Mouse (Mus musculus): Measurements from ENCODE around the gene Med29.

Med29 gene

DNA sequence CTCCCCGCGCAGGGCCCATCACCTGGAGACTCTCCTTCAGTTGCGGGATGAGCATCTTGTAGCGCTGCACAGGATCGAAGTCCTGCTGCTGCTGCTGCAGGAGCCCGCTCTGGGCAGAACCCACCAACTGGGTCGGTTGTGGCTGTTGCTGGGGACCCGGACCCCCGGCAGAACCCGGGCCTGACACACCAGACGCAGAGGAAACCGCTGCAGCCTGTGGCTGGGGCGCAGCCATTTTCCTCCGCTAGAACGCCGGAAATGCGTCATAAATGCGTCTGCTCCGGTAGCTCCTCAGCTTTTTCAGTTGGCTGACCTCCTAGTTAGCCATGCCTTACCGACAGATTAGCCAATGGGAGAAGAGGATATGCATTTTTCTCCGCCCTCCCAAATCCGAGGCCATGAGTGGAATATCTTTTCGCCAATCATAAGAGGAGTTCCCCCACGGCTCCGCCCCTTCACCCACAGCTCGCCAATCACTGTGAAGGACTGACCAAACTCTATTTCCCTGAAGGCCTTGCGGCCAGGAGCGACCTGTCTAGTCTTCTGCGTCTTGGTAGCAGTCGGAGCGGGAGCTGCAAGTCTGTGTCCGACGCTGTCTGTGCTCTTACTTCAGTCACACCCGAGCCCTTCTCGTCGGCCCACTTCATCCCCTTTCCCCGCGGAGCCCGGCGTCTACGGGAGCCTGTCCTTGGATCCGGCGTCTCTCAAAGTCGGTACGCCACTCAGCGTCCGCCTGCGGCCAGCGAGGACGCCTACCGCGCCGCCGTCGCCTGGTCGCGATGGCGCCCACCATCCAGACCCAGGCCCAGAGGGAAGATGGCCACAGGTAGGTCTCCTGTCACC is at the start of gene Med29, which contains the start of gene Paf1:
Gene Med29 (minus strand): TSS at position 280 of the 843 bp plus-strand sequence.
Gene Paf1 (plus strand): TSS at position 523 of the 843 bp plus-strand sequence.
- peak; percentile 96 to 98 for DNase-seq (ENCODE audit: low spot score in 2 of 2)

DNA sequence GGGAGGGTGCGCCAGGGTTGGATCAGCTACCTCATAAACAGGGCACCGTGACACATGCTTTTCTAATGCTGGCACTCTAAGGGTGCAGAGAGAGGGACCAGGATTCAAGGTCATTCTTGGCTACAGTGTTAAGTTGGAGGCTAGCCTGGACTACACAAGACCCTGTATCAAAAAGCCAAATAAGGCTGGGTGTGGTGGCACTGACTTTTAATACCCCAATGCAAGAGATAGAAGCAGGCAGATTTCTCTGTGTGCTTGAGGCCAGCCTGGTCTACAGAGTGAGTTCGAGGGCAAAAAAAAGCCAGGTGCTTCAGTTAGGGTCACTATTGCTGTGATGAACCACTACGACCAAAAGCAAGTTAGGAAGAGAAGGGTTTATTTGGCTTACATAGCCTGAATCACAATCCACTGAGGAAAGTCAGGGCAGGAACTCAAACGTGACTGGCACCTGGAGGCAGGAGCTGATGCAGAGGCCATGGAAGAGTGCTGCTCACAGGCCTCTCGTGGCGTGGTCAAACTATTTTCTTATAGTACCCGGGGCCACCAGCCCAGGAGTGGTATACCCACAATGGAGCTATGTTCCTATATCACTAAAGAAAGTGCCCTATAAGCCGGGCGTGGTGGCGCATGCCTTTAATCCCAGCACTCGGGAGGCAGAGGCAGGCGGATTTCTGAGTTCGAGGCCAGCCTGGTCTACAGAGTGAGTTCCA is 49.4 kb upstream of the Med29 start:
- DNase-seq (ENCODE audit: low spot score in 2 of 2) = no peak

DNA sequence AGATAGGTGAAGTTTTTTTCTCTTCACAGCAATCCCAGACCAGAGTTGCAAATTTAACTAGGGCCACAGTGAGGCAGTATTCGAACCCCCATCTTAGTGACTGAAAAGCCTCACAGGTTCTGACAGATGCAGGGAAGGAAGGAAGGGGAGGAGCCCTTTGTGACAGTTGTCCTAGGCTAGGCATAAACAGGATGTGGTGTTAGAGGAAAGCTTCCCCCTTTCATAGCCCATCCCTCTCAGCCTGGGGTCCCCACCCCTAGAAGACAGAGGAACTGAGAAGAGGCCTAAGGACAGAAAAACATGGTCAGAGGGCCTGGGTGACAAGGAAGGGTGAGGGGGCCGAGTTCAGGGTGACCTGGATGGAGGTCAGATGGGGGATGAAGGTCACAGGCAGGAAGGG is 48.2 kb upstream of the Med29 start:
- no peak for DNase-seq (ENCODE audit: low spot score in 2 of 2)

DNA sequence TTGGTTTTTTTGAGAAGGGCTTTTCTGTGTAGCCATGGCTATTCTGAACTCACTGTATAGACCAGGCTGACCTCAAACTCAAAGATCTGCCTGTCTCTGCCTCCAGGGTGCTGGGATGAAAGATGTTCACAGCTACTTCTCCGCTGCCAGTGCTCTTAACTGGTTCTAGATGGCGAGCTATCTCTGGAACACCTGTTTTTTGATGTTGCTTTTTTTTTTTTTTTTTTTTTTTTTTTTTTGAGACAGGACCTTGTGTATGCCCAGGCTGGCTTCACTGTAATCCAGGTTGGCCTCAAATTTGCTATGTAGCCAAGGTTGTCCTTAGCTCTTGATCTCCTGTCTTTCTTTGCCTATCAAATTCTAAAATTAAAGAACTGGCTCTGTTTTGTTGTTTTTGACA is 46.3 kb upstream of the Med29 start:
- DNase-seq (ENCODE audit: low spot score in 2 of 2) = no peak

DNA sequence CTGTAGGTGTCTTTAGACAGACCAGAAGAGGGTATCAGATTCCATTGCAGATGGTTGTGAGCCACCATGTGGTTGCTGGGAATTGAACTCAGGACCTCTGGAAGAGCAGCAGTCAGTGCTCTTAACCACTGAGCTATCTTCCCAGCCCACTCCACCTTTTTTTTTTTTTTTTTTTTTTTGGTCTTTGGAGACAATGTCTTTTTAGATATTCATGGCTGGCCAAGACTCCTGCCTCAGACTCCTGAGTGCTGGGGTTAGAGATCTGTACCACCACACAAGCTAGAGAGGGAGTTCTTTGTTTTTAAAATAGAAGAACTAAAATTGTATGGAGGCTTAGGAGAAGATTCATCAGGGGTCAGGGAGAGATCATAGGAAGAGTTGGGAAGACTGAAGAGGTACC is 45.5 kb upstream of the Med29 start:
- no peak for DNase-seq (ENCODE audit: low spot score in 2 of 2)

DNA sequence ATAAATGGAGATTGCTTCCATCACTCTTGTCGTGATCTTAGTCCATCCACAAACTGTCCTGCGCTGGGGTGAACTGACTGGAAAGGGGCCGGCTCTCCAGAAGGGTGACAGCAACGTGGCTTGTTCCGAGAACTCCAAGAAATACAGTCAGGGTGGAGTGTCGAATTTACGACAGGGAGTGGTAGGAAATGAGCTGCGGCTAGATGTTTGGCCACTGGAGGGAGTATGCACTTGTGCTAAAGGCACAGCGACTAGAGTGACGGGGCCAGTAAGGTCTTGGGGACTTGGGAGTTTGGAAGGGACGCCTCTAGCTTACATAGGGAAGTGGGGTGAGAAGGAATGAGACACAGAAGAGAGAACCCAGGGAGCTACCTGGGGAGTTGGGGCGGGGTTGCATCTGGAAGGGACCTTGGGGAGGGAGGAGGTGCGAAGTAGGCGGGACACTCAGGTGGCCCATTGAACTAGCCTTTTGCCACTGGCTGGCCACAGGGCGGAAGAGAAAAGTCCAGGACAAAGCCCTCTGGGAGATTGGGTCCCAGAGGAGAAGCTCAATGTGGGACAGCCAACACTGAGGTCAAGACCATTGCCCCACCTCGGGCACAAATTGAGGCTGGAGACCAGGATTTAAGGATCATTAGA is 44.5 kb upstream of the Med29 start, which contains the start of gene Gmfg:
Gene Gmfg (plus strand): TSS at position 516 of the 639 bp plus-strand sequence.
- peak; percentile 79 for DNase-seq (ENCODE audit: low spot score in 2 of 2)

DNA sequence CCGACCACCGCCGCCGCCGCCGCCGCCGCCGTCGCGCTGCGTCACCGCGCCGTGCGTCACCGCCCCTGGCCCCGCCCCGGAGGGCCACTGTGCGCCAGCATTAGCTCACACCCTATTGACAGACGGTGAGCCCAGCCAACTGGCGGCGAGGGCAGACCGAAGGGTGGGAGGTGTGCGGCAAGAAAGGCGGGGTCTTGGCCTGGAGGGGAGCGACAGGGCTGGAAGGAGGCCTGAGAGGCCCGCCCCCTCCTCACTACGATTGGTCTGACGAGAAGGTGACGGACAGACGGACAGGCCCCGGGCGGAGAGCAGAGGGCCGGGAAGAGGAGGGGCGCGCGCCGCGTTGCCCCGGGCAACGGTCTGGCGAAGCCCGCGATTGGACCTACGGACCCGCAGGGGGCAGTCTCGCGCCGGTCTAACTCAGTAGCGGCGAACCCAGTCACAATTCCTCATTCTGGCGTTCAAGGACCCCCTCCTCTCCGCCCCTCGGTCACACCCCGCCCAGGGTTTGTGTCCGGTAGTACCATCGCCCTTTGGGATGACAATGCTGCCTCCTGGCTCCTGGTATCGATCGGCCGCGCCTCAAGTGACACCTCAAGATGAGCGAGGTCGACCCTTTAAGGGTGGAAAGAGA is 43.9 kb upstream of the Med29 start:
- peak; percentile 99 to 100 for DNase-seq (ENCODE audit: low spot score in 2 of 2)

DNA sequence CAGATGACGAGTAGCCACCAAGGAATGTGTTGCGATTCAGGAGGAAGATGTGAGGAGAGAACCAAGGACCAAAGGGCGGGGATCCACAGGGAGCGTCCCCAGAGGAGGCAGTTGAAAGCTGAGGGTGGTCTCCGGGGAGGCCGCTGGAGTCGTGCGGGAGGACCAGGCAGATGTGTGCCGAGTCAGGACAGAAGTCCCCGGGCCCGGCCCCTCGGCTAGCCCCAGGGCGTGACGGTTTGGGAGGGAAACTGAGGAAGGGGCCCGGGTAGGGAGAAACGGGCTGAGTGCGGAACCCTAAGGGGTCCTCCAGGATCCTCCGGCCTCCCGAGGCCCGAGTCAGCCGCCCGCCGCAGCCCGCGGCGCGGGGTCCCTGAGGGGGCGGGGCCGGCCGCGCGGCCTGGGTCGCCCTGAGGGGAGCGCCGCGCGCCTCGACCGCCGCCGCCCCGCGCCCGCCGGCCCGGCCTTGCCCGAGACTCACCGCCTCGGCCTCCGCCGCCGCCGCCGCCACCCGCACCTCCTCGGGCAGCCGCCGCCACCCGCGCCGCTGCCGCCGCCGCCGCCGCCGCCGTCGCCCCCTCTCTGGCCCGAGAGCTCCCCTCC is 43.3 kb upstream of the Med29 start:
- DNase-seq (ENCODE audit: low spot score in 2 of 2) = no peak

DNA sequence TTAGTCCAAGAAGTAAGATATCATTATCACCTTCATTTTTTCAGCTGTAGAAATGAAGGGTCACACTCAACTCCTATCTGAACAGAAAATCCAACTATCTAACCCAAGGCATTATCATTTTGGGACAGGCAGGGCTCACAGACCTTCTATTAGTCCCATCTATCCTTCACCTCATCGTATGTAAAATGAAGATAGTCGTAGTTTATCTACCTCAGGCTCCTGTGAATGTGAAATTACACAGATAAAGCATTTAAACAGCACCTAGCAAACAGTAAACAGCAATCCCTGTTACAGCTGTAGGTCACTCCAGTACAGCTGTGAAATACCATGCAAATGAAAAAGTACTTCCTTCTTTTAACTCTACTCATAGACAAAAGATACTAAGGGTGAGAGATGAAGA is 39.7 kb upstream of the Med29 start:
- no peak for DNase-seq (ENCODE audit: low spot score in 2 of 2)

DNA sequence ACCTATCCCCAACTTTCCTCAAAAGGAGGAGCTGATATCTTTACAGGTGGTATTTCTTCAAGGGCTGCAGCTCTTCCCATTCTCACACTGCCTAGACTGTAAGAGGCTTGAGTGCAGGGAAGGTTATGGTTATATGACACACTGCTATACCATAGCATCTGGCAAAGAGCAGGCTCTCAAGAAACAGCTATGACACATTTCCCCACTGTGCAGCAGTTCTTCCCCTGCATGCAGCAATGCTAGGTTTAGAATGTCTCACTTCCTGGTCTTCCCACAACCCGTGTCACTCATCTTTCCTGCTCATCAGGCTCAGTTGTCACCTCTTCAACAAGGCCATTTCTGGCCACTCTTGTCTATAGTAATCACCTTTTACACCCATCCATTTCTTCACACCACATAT is 38.0 kb upstream of the Med29 start:
- DNase-seq (ENCODE audit: low spot score in 2 of 2) = no peak

DNA sequence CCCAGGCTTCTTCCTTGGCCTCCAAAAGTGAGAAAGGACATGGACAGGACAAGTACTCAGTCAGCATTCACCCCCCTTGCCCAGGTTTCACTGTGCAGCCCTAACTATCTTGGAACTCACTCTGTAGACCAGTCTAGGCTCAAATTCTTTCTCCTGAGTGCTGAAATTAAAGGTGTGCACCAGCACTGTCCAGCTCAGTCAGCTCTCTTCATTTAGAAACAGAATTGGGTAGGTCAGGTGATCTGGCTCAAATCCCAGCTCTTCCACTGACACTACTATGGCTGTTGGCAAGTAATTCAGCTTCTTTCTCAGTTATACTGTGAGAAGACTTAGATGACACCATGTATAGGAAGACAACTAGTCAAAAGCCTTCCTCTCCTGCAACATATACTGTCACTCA is 35.2 kb upstream of the Med29 start:
- no peak for DNase-seq (ENCODE audit: low spot score in 2 of 2)

DNA sequence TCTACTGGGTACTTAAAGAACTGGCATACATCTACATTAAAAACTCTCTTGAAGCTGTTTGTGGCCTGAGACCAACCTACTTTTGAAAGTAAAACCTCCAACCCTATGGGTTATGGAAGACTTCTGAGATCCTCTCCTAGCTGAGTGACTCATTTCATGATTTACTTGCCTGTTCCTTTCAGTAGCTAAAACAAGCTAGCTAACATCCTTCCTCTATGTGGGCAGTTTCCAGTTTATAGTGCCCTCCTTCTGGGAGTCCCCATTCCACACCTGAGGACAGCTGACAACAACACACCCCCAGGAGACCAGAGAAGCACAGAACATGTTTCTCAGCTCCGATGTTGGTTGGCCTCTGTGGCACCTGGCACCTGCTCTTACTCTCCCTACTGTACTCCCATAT is 30.5 kb upstream of the Med29 start:
- DNase-seq (ENCODE audit: low spot score in 2 of 2) = no peak

DNA sequence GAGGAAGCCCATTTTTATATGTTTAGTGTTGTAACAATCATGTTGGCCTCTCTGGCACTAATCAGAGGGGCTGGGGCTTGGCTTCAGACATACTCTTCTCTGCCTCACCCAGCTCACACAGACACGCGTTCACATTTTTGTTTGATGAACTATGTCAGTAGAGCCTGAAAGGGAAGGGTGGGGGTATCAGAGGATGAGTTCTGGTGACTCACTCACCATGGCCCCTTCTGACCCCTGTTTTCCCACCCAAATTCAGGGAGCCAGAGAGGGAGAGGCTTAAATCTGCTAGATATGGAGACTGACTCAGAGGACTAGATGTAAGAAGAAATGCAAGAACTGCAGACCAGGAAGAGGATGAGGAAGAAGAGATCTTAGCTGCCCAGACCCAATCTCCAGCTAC is 26.9 kb upstream of the Med29 start:
- DNase-seq (ENCODE audit: low spot score in 2 of 2) = no peak

DNA sequence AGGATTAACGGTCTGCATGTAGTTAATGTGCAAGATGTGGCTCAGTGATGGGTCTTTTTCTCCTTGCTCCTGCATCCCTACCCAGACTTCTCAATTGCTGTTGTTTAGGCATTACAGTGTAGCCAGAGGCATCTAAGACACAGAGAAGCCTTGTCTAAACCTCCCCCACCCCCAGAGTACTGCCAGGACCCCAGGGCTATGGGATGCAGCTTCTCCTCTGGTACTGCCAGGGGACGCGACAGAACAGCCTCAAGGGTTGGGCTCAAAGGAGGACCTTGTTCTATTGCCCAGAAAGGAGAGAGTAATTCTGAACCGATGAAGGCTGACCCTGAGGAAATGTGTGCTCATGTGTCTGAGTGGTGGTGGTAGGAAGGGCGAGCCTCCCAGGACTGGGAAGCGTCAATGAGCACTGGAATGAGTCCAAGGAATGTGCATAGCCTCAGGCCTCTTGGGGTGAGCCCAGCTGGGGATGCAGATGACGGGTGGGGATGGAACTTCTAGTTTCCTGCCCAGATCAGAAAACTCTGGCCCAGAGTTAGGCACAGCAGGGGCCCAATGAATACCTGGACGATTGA is 25.7 kb upstream of the Med29 start:
- DNase-seq (ENCODE audit: low spot score in 2 of 2) = peak in 1 of 2 experiments; percentile 23

DNA sequence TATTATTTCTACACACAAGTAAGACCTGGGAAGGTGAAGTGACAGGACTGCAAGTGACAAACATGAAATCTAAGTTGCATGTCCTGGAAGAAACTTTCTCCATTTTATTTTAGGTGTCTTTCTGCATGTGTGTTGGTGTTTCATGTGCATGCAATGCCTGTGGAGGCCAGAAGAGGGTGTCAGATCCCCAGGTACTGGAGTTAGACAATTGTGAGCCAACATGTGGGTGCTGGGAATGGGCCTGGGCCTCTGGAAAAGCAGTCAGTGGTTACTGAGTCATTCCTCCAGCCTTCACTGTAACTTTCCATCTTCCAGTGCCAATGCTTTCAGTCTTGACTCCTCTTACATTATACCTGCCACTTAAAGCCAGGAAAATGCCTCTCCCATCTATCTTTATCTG is 24.9 kb upstream of the Med29 start:
- no peak for DNase-seq (ENCODE audit: low spot score in 2 of 2)

DNA sequence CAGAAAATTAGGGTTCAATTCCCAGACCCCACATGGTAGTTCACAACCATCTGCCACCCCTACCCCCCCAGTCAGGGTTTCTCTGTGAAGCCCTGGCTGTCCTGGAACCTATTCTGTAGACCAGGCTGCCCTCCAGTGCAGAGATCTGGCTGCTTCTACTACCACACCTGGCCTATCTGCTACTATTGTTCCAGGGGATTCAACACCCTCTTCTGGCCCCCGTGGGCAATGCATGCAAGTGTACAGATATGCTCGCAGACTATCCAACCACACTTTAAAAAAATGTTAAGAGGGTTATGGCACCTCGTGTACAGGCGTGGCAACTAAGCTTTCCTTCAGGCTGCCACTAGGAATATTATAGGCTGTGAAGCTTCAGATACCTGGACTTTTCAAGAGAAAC is 20.3 kb upstream of the Med29 start:
- DNase-seq (ENCODE audit: low spot score in 2 of 2) = no peak

DNA sequence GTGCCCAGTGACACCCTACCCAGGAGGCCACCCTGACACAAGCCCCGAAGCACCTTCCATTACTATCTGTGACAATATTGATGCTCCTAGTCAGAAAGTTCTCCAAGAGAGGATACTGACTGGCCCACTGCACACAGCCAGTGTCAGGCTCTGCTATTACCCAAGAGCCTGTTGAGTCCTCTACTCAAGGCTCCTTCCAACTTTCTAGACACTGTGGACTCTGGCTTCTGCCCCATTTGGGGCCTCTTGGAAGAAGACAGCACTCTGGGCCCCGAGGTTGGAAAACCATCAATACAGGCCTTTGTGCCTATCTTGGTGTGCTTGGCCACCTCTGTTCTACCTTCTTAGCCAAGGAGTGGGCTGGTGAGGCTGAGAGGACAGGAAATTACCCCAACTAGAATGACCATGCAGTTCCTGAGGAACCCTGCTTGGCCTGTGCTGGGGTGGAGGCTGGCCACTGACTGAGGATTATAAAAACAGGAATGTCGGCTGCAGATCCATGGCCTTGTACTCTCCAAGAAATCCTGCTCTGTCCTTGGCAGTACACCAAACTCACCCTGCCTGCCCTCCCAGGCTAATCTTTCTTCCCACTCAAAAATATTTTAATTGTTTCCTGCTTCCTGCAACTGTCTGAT is 18.4 kb upstream of the Med29 start:
- DNase-seq (ENCODE audit: low spot score in 2 of 2) = no peak

DNA sequence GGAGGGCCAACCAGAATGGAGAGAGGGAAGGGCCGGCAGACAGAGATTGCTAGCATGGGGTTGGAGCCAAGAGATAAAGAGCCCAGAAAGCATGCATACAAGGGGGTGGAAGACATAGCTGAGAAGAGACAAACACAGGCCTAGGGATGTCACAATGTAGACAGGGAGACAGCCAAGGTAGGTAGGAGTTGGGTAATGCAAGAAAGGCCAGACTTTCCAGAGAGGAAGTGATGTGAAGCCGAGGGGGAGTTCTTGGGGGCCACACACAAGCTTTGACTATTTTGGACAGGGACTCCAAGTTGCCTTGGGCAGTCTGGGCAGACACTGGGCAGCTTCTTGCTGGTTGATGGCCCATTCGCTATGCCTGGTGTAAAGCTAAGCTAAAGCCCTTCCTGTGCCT is 9.4 kb upstream of the Med29 start:
- no peak for DNase-seq (ENCODE audit: low spot score in 2 of 2)

DNA sequence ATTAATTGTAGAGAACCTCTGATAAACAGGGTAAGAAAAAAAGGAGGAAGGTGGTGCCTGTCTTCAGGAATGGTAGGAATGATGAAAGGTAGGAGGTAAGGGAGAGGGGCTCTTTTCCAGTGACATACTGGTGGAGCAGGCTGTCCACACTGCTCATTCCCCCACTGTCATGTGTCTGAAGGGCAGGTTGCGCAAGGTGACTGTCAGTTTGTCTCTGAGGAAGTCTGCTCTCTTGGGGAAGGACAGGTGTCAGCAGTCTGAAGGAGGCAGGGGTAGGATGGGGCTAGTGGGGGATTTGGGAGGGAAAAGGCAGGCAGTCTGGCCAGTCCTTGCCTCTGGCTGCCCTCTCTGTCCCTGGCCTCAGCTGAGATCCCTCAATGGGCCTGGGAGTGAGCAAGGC is 8.5 kb upstream of the Med29 start:
- DNase-seq (ENCODE audit: low spot score in 2 of 2) = no peak

DNA sequence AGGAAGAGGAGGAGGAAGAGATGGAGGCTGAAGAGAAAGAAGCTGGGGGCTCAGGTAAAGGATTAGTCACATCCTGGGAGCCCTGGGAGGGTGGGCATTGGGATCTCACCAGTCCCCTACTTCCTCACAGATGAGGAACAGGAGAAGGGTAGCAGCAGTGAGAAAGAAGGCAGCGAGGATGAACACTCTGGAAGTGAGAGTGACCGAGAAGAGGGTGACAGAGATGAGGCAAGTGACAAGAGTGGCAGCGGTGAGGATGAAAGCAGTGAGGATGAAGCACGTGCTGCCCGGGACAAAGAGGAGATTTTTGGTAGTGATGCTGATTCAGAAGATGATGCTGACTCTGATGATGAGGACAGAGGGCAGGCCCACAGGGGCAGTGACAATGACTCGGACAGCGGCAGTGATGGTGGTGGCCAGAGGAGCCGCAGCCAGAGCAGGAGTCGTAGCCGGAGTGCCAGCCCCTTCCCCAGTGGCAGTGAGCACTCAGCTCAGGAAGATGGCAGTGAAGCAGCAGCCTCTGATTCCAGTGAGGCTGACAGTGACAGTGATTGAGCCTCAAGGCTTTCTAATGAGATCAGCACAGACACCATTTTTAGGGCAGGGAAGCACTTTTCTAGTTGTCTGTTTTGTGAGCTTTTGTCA is 6.3 kb upstream of the Med29 start:
- no peak for DNase-seq (ENCODE audit: low spot score in 2 of 2)

Data from frontal cortex, postnatal 36 days (tissue).